Mouse (Mus musculus): ENCODE measurements at regions not wholly inside any gene's neighbourhood (a gene's known extent, or its start where the extent isn't known, plus 50 kb on each side); places are given as distances from the start of the nearest gene placed in this dataset.

GRCm38 (mm10) chr11:45466350-45466749, 385.5 kb upstream of the Clint1 start:
- Histone ChIP-seq H3K4me1 (ENCODE audit: control insufficient read depth, insufficient read depth, low read length) (no peaks in the 10 kb centered on the region), H3K27ac (ENCODE audit: control insufficient read depth, insufficient read depth, low read depth, low read length) (no peak overlapping the region), H3K36me3 (ENCODE audit: control insufficient read depth, insufficient read depth, low read length) (no peaks in the 10 kb centered on the region), H3K4me3 (ENCODE audit: control insufficient read depth, low read depth, low read length) (no peak overlapping the region), H3K27me3 (ENCODE audit: control insufficient read depth, insufficient read depth, low read length) (no peaks in the 10 kb centered on the region)
- TF ChIP-seq POLR2A (IDR thresholded peaks at IDR 0.05; ENCODE audit: control insufficient read depth, low read depth, low read length) (no peak), CTCF (IDR thresholded peaks at IDR 0.05; ENCODE audit: control insufficient read depth, insufficient read depth, insufficient replicate concordance, low read depth, low read length) (no peak)

- Histone ChIP-seq H3K27ac (ENCODE audit: control insufficient read depth, insufficient read depth, low read depth, low read length) (no peak overlapping the region), H3K4me1 (ENCODE audit: control insufficient read depth, insufficient read depth, low read length) (no peaks in the 10 kb centered on the region), H3K36me3 (ENCODE audit: control insufficient read depth, insufficient read depth, low read length) (no peaks in the 10 kb centered on the region), H3K27me3 (ENCODE audit: control insufficient read depth, insufficient read depth, low read length) (no peaks in the 10 kb centered on the region), H3K4me3 (ENCODE audit: control insufficient read depth, low read depth, low read length) (no peak overlapping the region)
- TF ChIP-seq POLR2A (IDR thresholded peaks at IDR 0.05; ENCODE audit: control insufficient read depth, low read depth, low read length) (no peak), CTCF (IDR thresholded peaks at IDR 0.05; ENCODE audit: control insufficient read depth, insufficient read depth, insufficient replicate concordance, low read depth, low read length) (no peak)
Measured at GRCm38 (mm10) chr11:45472171-45472570, 379.7 kb upstream of the Clint1 start.

GRCm38 (mm10) chr11:45476917-45477316, 374.9 kb upstream of the Clint1 start:
- Histone ChIP-seq H3K27ac (ENCODE audit: control insufficient read depth, insufficient read depth, low read depth, low read length) (no peak overlapping the region), H3K4me3 (ENCODE audit: control insufficient read depth, low read depth, low read length) (no peak overlapping the region), H3K27me3 (ENCODE audit: control insufficient read depth, insufficient read depth, low read length) (no peaks in the 10 kb centered on the region), H3K4me1 (ENCODE audit: control insufficient read depth, insufficient read depth, low read length) (no peaks in the 10 kb centered on the region), H3K36me3 (ENCODE audit: control insufficient read depth, insufficient read depth, low read length) (no peaks in the 10 kb centered on the region)
- TF ChIP-seq POLR2A (IDR thresholded peaks at IDR 0.05; ENCODE audit: control insufficient read depth, low read depth, low read length) = no peak
- no peak for TF ChIP-seq CTCF (IDR thresholded peaks at IDR 0.05; ENCODE audit: control insufficient read depth, insufficient read depth, insufficient replicate concordance, low read depth, low read length)

GRCm38 (mm10) chr11:45485950-45486349, 365.9 kb upstream of the Clint1 start:
- Histone ChIP-seq H3K27ac (ENCODE audit: control insufficient read depth, insufficient read depth, low read depth, low read length) (no peak overlapping the region), H3K4me1 (ENCODE audit: control insufficient read depth, insufficient read depth, low read length) (no peaks in the 10 kb centered on the region), H3K4me3 (ENCODE audit: control insufficient read depth, low read depth, low read length) (no peak overlapping the region), H3K27me3 (ENCODE audit: control insufficient read depth, insufficient read depth, low read length) (no peaks in the 10 kb centered on the region), H3K36me3 (ENCODE audit: control insufficient read depth, insufficient read depth, low read length) (no peaks in the 10 kb centered on the region)
- TF ChIP-seq CTCF (IDR thresholded peaks at IDR 0.05; ENCODE audit: control insufficient read depth, insufficient read depth, insufficient replicate concordance, low read depth, low read length) = no peak
- no peak for TF ChIP-seq POLR2A (IDR thresholded peaks at IDR 0.05; ENCODE audit: control insufficient read depth, low read depth, low read length)

GRCm38 (mm10) chr11:45491021-45491967, 360.6 kb upstream of the Clint1 start:
- H3K4me1 ChIP-seq (ENCODE audit: control insufficient read depth, insufficient read depth, low read length) = no peaks in the 10 kb centered on the region
- H3K27ac ChIP-seq (ENCODE audit: control insufficient read depth, insufficient read depth, low read depth, low read length) = no peak overlapping the region
- H3K27me3 ChIP-seq (ENCODE audit: control insufficient read depth, insufficient read depth, low read length) = no peaks in the 10 kb centered on the region
- TF ChIP-seq CTCF (IDR thresholded peaks at IDR 0.05; ENCODE audit: control insufficient read depth, insufficient read depth, insufficient replicate concordance, low read depth, low read length) (no peak), POLR2A (IDR thresholded peaks at IDR 0.05; ENCODE audit: control insufficient read depth, low read depth, low read length) (no peak)
- no peak overlapping the region for H3K4me3 ChIP-seq (ENCODE audit: control insufficient read depth, low read depth, low read length)
- no peaks in the 10 kb centered on the region for H3K36me3 ChIP-seq (ENCODE audit: control insufficient read depth, insufficient read depth, low read length)

GRCm38 (mm10) chr11:45495246-45495645, 356.6 kb upstream of the Clint1 start:
- H3K36me3 ChIP-seq (ENCODE audit: control insufficient read depth, insufficient read depth, low read length) = no peaks in the 10 kb centered on the region
- H3K27me3 ChIP-seq (ENCODE audit: control insufficient read depth, insufficient read depth, low read length) = no peaks in the 10 kb centered on the region
- no peak for TF ChIP-seq POLR2A (IDR thresholded peaks at IDR 0.05; ENCODE audit: control insufficient read depth, low read depth, low read length)
- TF ChIP-seq CTCF (IDR thresholded peaks at IDR 0.05; ENCODE audit: control insufficient read depth, insufficient read depth, insufficient replicate concordance, low read depth, low read length) = no peak
- H3K4me3 ChIP-seq (ENCODE audit: control insufficient read depth, low read depth, low read length) = no peak overlapping the region
- H3K4me1 ChIP-seq (ENCODE audit: control insufficient read depth, insufficient read depth, low read length) = no peaks in the 10 kb centered on the region
- no peak overlapping the region for H3K27ac ChIP-seq (ENCODE audit: control insufficient read depth, insufficient read depth, low read depth, low read length)

GRCm38 (mm10) chr11:45508566-45508965, 343.3 kb upstream of the Clint1 start:
- TF ChIP-seq POLR2A (IDR thresholded peaks at IDR 0.05; ENCODE audit: control insufficient read depth, low read depth, low read length) = no peak
- TF ChIP-seq CTCF (IDR thresholded peaks at IDR 0.05; ENCODE audit: control insufficient read depth, insufficient read depth, insufficient replicate concordance, low read depth, low read length) = no peak
- H3K4me3 ChIP-seq (ENCODE audit: control insufficient read depth, low read depth, low read length) = no peak overlapping the region
- no peaks in the 10 kb centered on the region for H3K36me3 ChIP-seq (ENCODE audit: control insufficient read depth, insufficient read depth, low read length)
- H3K27ac ChIP-seq (ENCODE audit: control insufficient read depth, insufficient read depth, low read depth, low read length) = no peak overlapping the region
- H3K27me3 ChIP-seq (ENCODE audit: control insufficient read depth, insufficient read depth, low read length) = no peaks in the 10 kb centered on the region
- no peaks in the 10 kb centered on the region for H3K4me1 ChIP-seq (ENCODE audit: control insufficient read depth, insufficient read depth, low read length)
